Mouse (Mus musculus) heart, embryonic 12.5 days (tissue): ENCODE measurements around the gene Rb1. TPM values are rescaled to one million over a fixed set of nuclear protein-coding genes. Genes with fewer than 3 reads are reported as not detected.

Source experiments
- ATAC-seq: fragments of 200-750 bp; cut with Nextera tagmentation; 2 replicates; pipeline ENCODE4 v1.8.0; 2017; ENCODE audit warnings: moderate TSS enrichment, moderate library complexity; ENCODE audit not compliant: insufficient number of reproducible peaks, low FRiP score
- H3K27ac ChIP-seq: fragments of 300-500 bp; sonication (generic); 2 replicates; pipeline ENCODE4 v1.5.1; 2016; ENCODE audit warnings: mild to moderate bottlenecking, moderate library complexity; ENCODE audit not compliant: poor library complexity, severe bottlenecking
- H3K27me3 ChIP-seq: fragments of 300-500 bp; sonication (generic); replicated peaks from 2 replicates; pipeline ENCODE4 v1.6.1; 2016; ENCODE audit warnings: mild to moderate bottlenecking, moderate library complexity
- H3K36me3 ChIP-seq: fragments of 300-500 bp; sonication (generic); 2 replicates; pipeline ENCODE4 v1.6.1; 2016; ENCODE audit warnings: mild to moderate bottlenecking, moderate library complexity
- H3K4me1 ChIP-seq: fragments of 300-500 bp; sonication (generic); replicated peaks from 2 replicates; pipeline ENCODE4 v1.6.1; 2016; ENCODE audit warnings: mild to moderate bottlenecking
- H3K4me2 ChIP-seq: fragments of 300-500 bp; sonication (generic); 2 replicates; pipeline ENCODE4 v1.6.1; 2016; ENCODE audit warnings: mild to moderate bottlenecking, moderate library complexity
- H3K4me3 ChIP-seq: fragments of 300-500 bp; sonication (generic); 2 replicates; pipeline ENCODE4 v1.5.1; 2016; ENCODE audit warnings: mild to moderate bottlenecking
- H3K9ac ChIP-seq: fragments of 300-500 bp; sonication (generic); 2 replicates; pipeline ENCODE4 v1.6.1; 2016; ENCODE audit warnings: mild to moderate bottlenecking, moderate library complexity
- H3K9me3 ChIP-seq: fragments of 300-500 bp; sonication (generic); replicated peaks from 2 replicates; pipeline ENCODE4 v1.6.1; 2016; ENCODE audit warnings: mild to moderate bottlenecking, moderate library complexity
- WGBS: fragments of 180-500 bp; shearing (Covaris S2); methylation state at CpG from one replicate; pipeline ENCODE4 v1.1.7; 2016; 5-methylcytosine and 5-hydroxymethylcytosine counted together
- polyA plus RNA-seq: library from polyadenylated mRNA; unstranded; fragments of >200 nt; fragmentation: Nextera tagmentation; extraction: Ambion mirVana; gene quantifications from 2 replicates; pipeline ENCODE4 v1.2.1, GENCODE M21; 2016

Rb1 gene
- polyA plus RNA-seq, 1 experiment from 2014 or later, result 18.1 TPM

- 96% methylated on average over 11 of the region's 11 CpGs for WGBS
- peaks cover 95% of the 10 kb centered on the region for H3K36me3 ChIP-seq
These were observed 38.2 kb upstream of the Rb1 start for GRCm38 (mm10) chr14:73363782-73364181.

GRCm38 (mm10) chr14:73354700-73355099 is 29.1 kb upstream of the Rb1 start:
- Histone ChIP-seq H3K4me2 (no peak overlapping the region), H3K27me3 (no peaks in the 10 kb centered on the region), H3K9me3 (no peaks in the 10 kb centered on the region), H3K27ac (no peak overlapping the region), H3K4me1 (no peaks in the 10 kb centered on the region), H3K9ac (no peak overlapping the region), H3K4me3 (no peak overlapping the region), H3K36me3 (peaks cover 58% of the 10 kb centered on the region)
- no peak for ATAC-seq
- 88% methylated on average over 8 of the region's 8 CpGs for WGBS

More at GRCm38 (mm10) chr14:73363782-73364181, 38.2 kb upstream of the Rb1 start:
- H3K27ac ChIP-seq, result no peak overlapping the region
- H3K9ac ChIP-seq, result no peak overlapping the region
- no peak overlapping the region for H3K4me3 ChIP-seq
- H3K4me1 ChIP-seq, result no peaks in the 10 kb centered on the region
- H3K9me3 ChIP-seq, result 0 out of 2 replicates have a peak, but pooled peaks cover 5% of the 10 kb centered on the region
- H3K27me3 ChIP-seq, result no peaks in the 10 kb centered on the region
- no peak for ATAC-seq
- no peak overlapping the region for H3K4me2 ChIP-seq

DNA sequence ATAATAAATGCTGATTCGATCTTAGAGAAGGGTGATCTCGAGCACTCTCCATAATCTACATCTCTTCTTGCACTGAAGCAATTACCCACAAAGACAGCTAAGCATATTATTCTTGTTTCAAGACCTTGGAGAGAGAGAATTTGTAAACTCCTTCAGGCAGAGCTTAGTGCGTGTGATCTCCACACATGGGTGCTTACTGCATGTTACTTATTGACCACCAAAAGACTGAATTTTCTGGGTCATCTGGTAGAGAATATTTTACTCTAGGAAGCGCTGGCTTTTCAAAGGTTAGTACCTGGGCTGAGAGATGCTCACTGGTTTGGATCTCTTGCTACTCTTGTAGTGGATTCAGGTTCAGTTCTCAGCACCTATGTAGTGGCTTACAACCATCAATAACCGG is 25.5 kb upstream of the Rb1 start:
- H3K9ac ChIP-seq, result no peak overlapping the region
- no peak overlapping the region for H3K27ac ChIP-seq
- H3K4me2 ChIP-seq, result no peak overlapping the region
- H3K36me3 ChIP-seq, result peaks cover 22% of the 10 kb centered on the region
- no peak for ATAC-seq
- no peaks in the 10 kb centered on the region for H3K27me3 ChIP-seq
- 89% methylated on average over 5 of the region's 5 CpGs for WGBS
- H3K4me1 ChIP-seq, result peaks cover 13% of the 10 kb centered on the region; the same call in 1 of the 2 replicates
- H3K4me3 ChIP-seq, result no peak overlapping the region
- 0 out of 2 replicates have a peak, but pooled peaks cover 3% of the 10 kb centered on the region for H3K9me3 ChIP-seq

DNA sequence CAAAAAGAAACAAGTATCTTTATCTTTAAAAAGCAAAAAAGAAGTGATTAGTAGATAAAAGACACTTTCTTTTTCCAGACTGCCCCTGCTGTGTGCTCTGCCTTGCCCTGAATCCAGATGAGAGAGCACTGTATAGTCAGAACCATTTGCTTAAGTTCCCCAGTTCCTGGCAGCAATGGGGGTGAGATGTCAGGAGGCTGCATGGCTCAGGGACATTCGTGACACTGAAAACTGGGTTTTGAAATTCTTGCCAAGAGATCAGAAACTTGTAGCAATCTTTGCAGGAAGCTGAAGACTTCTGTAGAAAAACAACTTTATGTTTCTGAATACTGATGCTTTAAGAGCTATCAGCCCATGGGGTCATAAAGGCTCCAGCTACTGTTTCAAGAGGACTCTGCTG is 24.4 kb upstream of the Rb1 start:
- 41% methylated on average over 1 of the region's 1 CpGs for WGBS
- no peak for ATAC-seq
- no peak overlapping the region for H3K27ac ChIP-seq
- no peaks in the 10 kb centered on the region for H3K27me3 ChIP-seq
- H3K4me2 ChIP-seq, result no peak overlapping the region
- no peak overlapping the region for H3K9ac ChIP-seq
- H3K36me3 ChIP-seq, result peaks cover 15% of the 10 kb centered on the region
- 0 out of 2 replicates have a peak, but pooled peaks cover 3% of the 10 kb centered on the region for H3K9me3 ChIP-seq
- no peak overlapping the region for H3K4me3 ChIP-seq
- peaks cover 13% of the 10 kb centered on the region; the same call in 1 of the 2 replicates for H3K4me1 ChIP-seq

- H3K36me3 ChIP-seq, result peaks cover 8% of the 10 kb centered on the region; the same call in 1 of the 2 replicates
- no peak for ATAC-seq
- H3K9me3 ChIP-seq, result 0 out of 2 replicates have a peak, but pooled peaks cover 3% of the 10 kb centered on the region
- H3K4me1 ChIP-seq, result peaks cover 13% of the 10 kb centered on the region; the same call in 1 of the 2 replicates
- no peaks in the 10 kb centered on the region for H3K27me3 ChIP-seq
- H3K4me3 ChIP-seq, result no peak overlapping the region
- H3K27ac ChIP-seq, result no peak overlapping the region
- no peak overlapping the region for H3K4me2 ChIP-seq
- H3K9ac ChIP-seq, result no peak overlapping the region
- 55% methylated on average over 7 of the region's 7 CpGs for WGBS
These were observed 23.5 kb upstream of the Rb1 start for GRCm38 (mm10) chr14:73349061-73349670.

- peaks cover 4% of the 10 kb centered on the region; the same call in 1 of the 2 replicates for H3K36me3 ChIP-seq
- no peaks in the 10 kb centered on the region for H3K27me3 ChIP-seq
- peak; percentile 51; the same call in 1 of the 2 replicates for ATAC-seq
- H3K27ac ChIP-seq, result peak overlapping the region; percentile 57
- H3K9me3 ChIP-seq, result 0 out of 2 replicates have a peak, but pooled peaks cover 3% of the 10 kb centered on the region
- H3K4me3 ChIP-seq, result no peak overlapping the region
- 32% methylated on average over 9 of the region's 9 CpGs for WGBS
- H3K9ac ChIP-seq, result no peak overlapping the region
- H3K4me1 ChIP-seq, result peaks cover 13% of the 10 kb centered on the region; the same call in 1 of the 2 replicates
- H3K4me2 ChIP-seq, result no peak overlapping the region
These were observed 21.7 kb upstream of the Rb1 start for GRCm38 (mm10) chr14:73347302-73347701.

DNA sequence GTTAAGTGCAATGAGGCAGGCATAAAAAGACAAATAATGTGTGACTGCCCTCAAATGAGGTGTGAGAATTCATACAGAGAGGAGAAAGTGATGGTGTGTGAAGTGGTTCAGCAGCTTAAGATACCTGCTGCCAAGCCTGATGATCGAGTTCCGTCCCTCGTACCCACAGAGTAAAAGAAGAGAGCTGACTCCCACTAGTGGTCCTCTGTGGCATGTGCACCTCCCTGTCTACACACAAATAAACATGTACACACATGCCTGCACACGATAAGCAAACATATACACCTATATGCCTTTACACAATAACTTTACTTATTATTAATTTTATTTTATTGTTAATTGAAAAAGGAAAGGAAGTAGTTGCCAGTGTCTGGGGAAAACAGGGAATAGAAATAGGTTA is 20.0 kb upstream of the Rb1 start:
- Histone ChIP-seq H3K4me2 (no peak overlapping the region), H3K9me3 (0 out of 2 replicates have a peak, but pooled peaks cover 3% of the 10 kb centered on the region), H3K4me3 (no peak overlapping the region), H3K27me3 (no peaks in the 10 kb centered on the region), H3K4me1 (peaks cover 13% of the 10 kb centered on the region; the same call in 1 of the 2 replicates), H3K36me3 (no peaks in the 10 kb centered on the region), H3K9ac (no peak overlapping the region), H3K27ac (no peak overlapping the region)
- no peak for ATAC-seq
- 87% methylated on average over 4 of the region's 4 CpGs for WGBS

DNA sequence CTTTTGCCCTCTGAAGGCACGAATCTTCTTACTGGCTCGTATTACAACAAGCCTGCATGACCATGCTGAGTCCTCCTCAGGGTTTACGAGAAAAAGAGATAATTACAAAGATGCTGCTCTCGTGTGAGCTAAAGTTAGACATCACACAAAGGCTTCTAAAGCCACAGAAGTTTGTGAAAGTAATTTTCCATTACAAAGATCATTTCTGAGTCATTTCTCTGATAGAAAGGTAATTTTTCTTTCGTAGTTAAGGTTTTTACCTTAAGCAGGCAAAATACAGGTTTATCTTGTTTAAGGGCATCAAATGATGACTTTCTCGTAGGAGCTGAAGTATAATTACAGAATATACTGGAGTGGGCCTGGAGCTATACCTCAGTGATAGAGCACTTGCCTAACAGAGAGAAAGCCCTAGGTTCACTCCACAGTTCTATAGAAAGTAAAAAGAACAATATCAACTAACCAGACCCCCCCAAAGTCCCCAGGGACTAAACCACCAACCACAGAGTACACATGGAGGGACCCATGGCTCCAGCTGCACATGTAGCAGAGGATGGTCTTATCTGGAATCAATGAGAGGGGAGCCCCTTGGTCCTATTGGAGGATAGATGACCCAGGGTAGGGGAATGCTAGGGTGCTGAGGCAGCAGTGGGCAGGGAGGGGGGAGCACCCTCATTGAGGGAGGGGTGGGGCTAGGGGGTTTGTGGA is 14.6 kb upstream of the Rb1 start:
- WGBS, result 53% methylated on average over 6 of the region's 6 CpGs
- ATAC-seq, result no peak
- Histone ChIP-seq H3K9ac (no peak overlapping the region), H3K36me3 (no peaks in the 10 kb centered on the region), H3K4me1 (0 out of 2 replicates have a peak, but pooled peaks cover 2% of the 10 kb centered on the region), H3K4me2 (no peak overlapping the region), H3K27me3 (no peaks in the 10 kb centered on the region), H3K4me3 (no peak overlapping the region), H3K27ac (no peak overlapping the region), H3K9me3 (no peaks in the 10 kb centered on the region)

GRCm38 (mm10) chr14:73339615-73340014 is 14.0 kb upstream of the Rb1 start:
- Histone ChIP-seq H3K36me3 (no peaks in the 10 kb centered on the region), H3K4me2 (no peak overlapping the region), H3K9me3 (no peaks in the 10 kb centered on the region), H3K4me3 (no peak overlapping the region), H3K9ac (no peak overlapping the region), H3K4me1 (0 out of 2 replicates have a peak, but pooled peaks cover 2% of the 10 kb centered on the region), H3K27ac (no peak overlapping the region), H3K27me3 (no peaks in the 10 kb centered on the region)
- WGBS, result 63% methylated on average over 3 of the region's 3 CpGs
- ATAC-seq, result no peak

- Histone ChIP-seq H3K4me2 (no peak overlapping the region), H3K4me3 (no peak overlapping the region), H3K9ac (no peak overlapping the region), H3K9me3 (no peaks in the 10 kb centered on the region), H3K36me3 (no peaks in the 10 kb centered on the region), H3K4me1 (0 out of 2 replicates have a peak, but pooled peaks cover 2% of the 10 kb centered on the region), H3K27ac (no peak overlapping the region), H3K27me3 (no peaks in the 10 kb centered on the region)
- ATAC-seq, result no peak
- WGBS, result 74% methylated on average over 6 of the region's 6 CpGs
These were observed 10.9 kb upstream of the Rb1 start for GRCm38 (mm10) chr14:73336316-73337080.
